9 mouse cellular contexts compared by ENCODE assay signal in the genomic region with DNA sequence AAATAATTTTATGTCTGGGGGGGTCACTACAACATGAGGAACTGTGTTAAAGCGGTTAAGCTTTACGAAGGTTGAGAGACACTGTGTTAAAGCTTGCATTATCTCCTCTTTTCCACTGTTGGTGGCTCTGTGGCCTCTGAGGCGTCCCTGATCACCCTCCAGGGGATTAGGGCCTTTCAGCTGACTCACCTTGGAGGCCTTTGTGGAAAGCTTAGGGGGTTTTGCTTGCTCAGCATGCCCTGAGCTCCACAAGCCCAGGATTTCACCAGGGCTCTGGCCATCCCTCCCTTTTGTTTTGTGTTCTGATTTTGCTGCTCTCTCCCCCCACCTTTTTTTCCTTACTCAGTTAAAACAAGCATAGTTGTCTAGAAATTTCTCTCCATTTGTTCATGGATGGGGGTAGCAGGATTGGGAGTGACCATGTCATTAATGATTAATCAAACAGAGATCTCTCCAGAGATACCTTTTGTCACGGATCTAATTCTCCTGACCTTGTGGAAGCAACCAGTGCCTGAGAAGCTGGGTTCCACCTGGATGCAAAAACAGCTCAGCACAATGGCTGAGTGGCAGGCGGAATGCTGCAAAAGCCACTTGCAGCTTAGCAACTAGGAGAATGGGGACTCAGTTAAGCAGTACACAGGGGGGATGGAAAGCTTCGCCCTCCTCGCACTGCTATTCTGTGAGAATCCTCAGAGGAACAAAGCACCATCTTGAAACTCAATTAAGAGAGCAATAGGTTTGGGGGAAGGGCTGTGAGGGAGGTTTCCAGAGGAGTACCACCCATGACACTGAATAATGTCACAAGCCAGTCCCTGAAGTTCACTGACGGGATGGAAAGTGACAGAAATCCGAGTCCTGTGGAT. TPM values are rescaled to one million over a fixed set of nuclear protein-coding genes. Genes with fewer than 3 reads are reported as not detected.
DNase-seq lines count a peak whose midpoint lies in the region; ATAC-seq and TF ChIP-seq lines count a peak whose summit lies in the region.
"Had no signal": no experiment of that assay in that cellular context is flagged by ENCODE, and none has a peak within 500 bp of the region (broad histone marks: within the 10 kb centered on the region; RNA-seq: fewer than 3 reads in every experiment).

No protein-coding gene starts in this region.

- H3K27ac ChIP-seq in heart, embryonic 12.5 days (ENCODE audit: poor library complexity, severe bottlenecking): no peak overlapping the region
- no peak overlapping the region for H3K27ac ChIP-seq in hindbrain, postnatal 0 days
- peak overlapping the region; percentile 63; the same call in 1 of the 2 replicates for H3K27ac ChIP-seq in midbrain, embryonic 16.5 days (ENCODE audit: low read length)

- no peak for TF ChIP-seq CTCF in hindbrain, postnatal 0 days (IDR thresholded peaks at IDR 0.05; ENCODE audit: low read depth)

- 47% methylated on average over 9 of the region's 9 CpGs for WGBS in heart, embryonic 12.5 days
- WGBS in hindbrain, postnatal 0 days: 30% methylated on average over 9 of the region's 9 CpGs
- WGBS in midbrain, embryonic 16.5 days: 15% methylated on average over 9 of the region's 9 CpGs

- H3K4me1 ChIP-seq in heart, embryonic 12.5 days (replicated peaks): peaks cover 47% of the 10 kb centered on the region
- no peaks in the 10 kb centered on the region for H3K4me1 ChIP-seq in hindbrain, postnatal 0 days (ENCODE audit: insufficient read depth, low read length)
- peaks cover 19% of the 10 kb centered on the region for H3K4me1 ChIP-seq in midbrain, embryonic 16.5 days (ENCODE audit: control insufficient read depth, insufficient read depth, low read length)

- H3K9ac ChIP-seq in heart, embryonic 12.5 days: no peak overlapping the region
- no peak overlapping the region for H3K9ac ChIP-seq in hindbrain, postnatal 0 days (replicated peaks; ENCODE audit: low read length)
- 0 out of 2 replicates have a peak overlapping the region, but pooled peaks have one; percentile 3 for H3K9ac ChIP-seq in midbrain, embryonic 16.5 days (ENCODE audit: low read depth, low read length)

- no peaks in the 10 kb centered on the region for H3K27me3 ChIP-seq in heart, embryonic 12.5 days (replicated peaks)
- no peaks in the 10 kb centered on the region for H3K27me3 ChIP-seq in hindbrain, postnatal 0 days (ENCODE audit: insufficient read depth, low read length)
- no peaks in the 10 kb centered on the region; the same call in 1 of the 2 replicates for H3K27me3 ChIP-seq in midbrain, embryonic 16.5 days (ENCODE audit: control insufficient read depth, insufficient read depth, low read depth, low read length)
- H3K27me3 ChIP-seq: megakaryocyte, embryonic 14.5 days had no signal

- no peaks in the 10 kb centered on the region for H3K36me3 ChIP-seq in heart, embryonic 12.5 days
- H3K36me3 ChIP-seq in hindbrain, postnatal 0 days (ENCODE audit: insufficient read depth, low read length): no peaks in the 10 kb centered on the region
- H3K36me3 ChIP-seq in midbrain, embryonic 16.5 days (ENCODE audit: control insufficient read depth, insufficient read depth, low read length): no peaks in the 10 kb centered on the region

- ATAC-seq in heart, embryonic 12.5 days (ENCODE audit: insufficient number of reproducible peaks, low FRiP score): no peak
- peak; percentile 33 for ATAC-seq in hindbrain, postnatal 0 days
- no peak for ATAC-seq in midbrain, embryonic 16.5 days

- no peaks in the 10 kb centered on the region for H3K9me3 ChIP-seq in heart, embryonic 12.5 days (replicated peaks)
- no peaks in the 10 kb centered on the region for H3K9me3 ChIP-seq in hindbrain, postnatal 0 days (ENCODE audit: low read length)
- H3K9me3 ChIP-seq in midbrain, embryonic 16.5 days (replicated peaks; ENCODE audit: control insufficient read depth, low read length, poor library complexity, severe bottlenecking): no peaks in the 10 kb centered on the region
- H3K9me3 ChIP-seq: megakaryocyte, embryonic 14.5 days had no signal

- no peak overlapping the region for H3K4me3 ChIP-seq in heart, embryonic 12.5 days
- no peak overlapping the region for H3K4me3 ChIP-seq in hindbrain, postnatal 0 days (ENCODE audit: low read length)
- H3K4me3 ChIP-seq in midbrain, embryonic 16.5 days (ENCODE audit: low read depth, low read length): no peak overlapping the region
- H3K4me3 ChIP-seq: megakaryocyte, embryonic 14.5 days had no signal

- H3K4me2 ChIP-seq in heart, embryonic 12.5 days: no peak overlapping the region
- no peak overlapping the region for H3K4me2 ChIP-seq in hindbrain, postnatal 0 days (ENCODE audit: low read depth, low read length)
- H3K4me2 ChIP-seq in midbrain, embryonic 16.5 days (ENCODE audit: low read length): no peak overlapping the region; the same call in 1 of the 2 replicates

- DNase-seq in heart, adult 11 months: peak; percentile 95
- peak; percentile 71 for DNase-seq in embryo, embryonic 10 days (ENCODE audit: low spot score)
- peak; percentile 51 for DNase-seq in hindbrain, postnatal 0 days (ENCODE audit: low spot score)
- DNase-seq in testis, postnatal 14 days (ENCODE audit: low spot score): no peak
- no peak for DNase-seq in right cerebral cortex, adult 2 months (ENCODE audit: low spot score in 2 of 2)
- DNase-seq in urinary bladder, postnatal 36 days (ENCODE audit: low spot score in 2 of 2): no peak

RNA-seq across cellular contexts. Expression of gene Tdrd7, which starts 2.6 kb away (rescaled TPM):
- 20.9 and 22.3 TPM in 2 replicates for polyA plus RNA-seq in heart, embryonic 12.5 days (2016; fragmentation: Nextera tagmentation; extraction: Ambion mirVana)
- 31.3 and 33.4 TPM in 2 replicates for total RNA-seq in hindbrain, postnatal 0 days (2014; rRNA removed)
- polyA plus RNA-seq in hindbrain, postnatal 0 days (2015; fragmentation: Nextera tagmentation; extraction: Ambion mirVana): 23.6 and 26.1 TPM in 2 replicates
- 24.9 and 26.1 TPM in 2 replicates for polyA plus RNA-seq in midbrain, embryonic 16.5 days (2015; fragmentation: Nextera tagmentation; extraction: Ambion mirVana)

Comparison
In these comparisons a context has a peak if more than half of its experiments do, and no peak if none do; other contexts are left out.
1. DNase-seq: peak in heart, adult 11 months (single experiment), embryo, embryonic 10 days (single experiment) and hindbrain, postnatal 0 days (single experiment); none in testis, postnatal 14 days (single experiment), right cerebral cortex, adult 2 months (0 of 2) and urinary bladder, postnatal 36 days (0 of 2).